Mouse (Mus musculus) spleen, adult 2 months (tissue): ENCODE measurements around the gene Snrpd3.

Experiments used
- CTCF ChIP-seq: fragments of 200-500 bp; IDR thresholded peaks from 2 replicates; pipeline ENCODE4 v1.5.1; 2011; ENCODE audit warnings: mild to moderate bottlenecking, inconsistent platforms; ENCODE audit not compliant: insufficient read depth, insufficient read length, insufficient replicate concordance; ENCODE audit errors: extremely low read depth
- POLR2A ChIP-seq: fragments of 200-500 bp; IDR thresholded peaks from 2 replicates; pipeline ENCODE4 v1.6.1; 2011; ENCODE audit warnings: low read depth, low read length, inconsistent platforms

- no peak for TF ChIP-seq CTCF
- TF ChIP-seq POLR2A, result no peak
These were observed 34.8 kb downstream of the Snrpd3 start for GRCm38 (mm10) chr10:75552106-75552505.
